Mouse (Mus musculus) neural tube, embryonic 10.5 days (tissue): ENCODE results near the gene Tnni1.

Experiments used
- DNase-seq: peaks from one replicate; pipeline ENCODE4 v3.0.0-alpha.2; 2017; ENCODE audit warnings: low spot score; ENCODE audit errors: extremely low spot score

Gene Tnni1

DNA sequence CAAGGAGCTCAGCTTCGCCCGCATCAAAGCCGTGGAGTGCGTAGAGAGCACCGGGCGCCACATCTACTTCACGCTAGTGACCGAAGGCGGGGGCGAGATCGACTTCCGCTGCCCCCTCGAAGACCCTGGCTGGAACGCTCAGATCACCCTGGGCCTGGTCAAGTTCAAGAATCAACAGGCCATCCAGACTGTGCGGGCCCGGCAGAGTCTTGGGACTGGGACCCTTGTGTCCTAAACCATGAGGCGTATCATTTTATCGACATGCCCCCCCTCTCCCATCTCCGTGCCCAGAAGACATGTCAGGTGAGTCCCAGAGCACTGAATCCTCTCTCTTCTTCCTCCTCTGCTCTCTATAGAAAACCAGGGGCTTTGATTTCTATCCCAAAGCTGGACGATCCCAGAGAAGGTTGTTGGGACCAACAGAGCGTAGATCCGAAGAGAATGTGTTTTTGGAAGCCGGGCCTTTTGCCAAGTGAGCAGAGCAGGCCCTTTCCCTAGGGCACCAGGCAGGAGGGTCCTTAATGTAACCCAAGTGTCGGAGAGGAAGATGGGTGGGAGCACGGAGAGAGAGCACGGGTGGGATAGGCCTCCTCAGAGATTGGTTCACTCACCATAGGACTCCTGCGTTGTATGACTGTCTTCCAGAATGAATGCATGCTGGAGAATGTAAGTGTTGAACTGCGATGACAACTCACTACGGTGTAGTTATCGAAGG is 12.5 kb upstream of the Tnni1 start:
- DNase-seq: peak; percentile 19

DNA sequence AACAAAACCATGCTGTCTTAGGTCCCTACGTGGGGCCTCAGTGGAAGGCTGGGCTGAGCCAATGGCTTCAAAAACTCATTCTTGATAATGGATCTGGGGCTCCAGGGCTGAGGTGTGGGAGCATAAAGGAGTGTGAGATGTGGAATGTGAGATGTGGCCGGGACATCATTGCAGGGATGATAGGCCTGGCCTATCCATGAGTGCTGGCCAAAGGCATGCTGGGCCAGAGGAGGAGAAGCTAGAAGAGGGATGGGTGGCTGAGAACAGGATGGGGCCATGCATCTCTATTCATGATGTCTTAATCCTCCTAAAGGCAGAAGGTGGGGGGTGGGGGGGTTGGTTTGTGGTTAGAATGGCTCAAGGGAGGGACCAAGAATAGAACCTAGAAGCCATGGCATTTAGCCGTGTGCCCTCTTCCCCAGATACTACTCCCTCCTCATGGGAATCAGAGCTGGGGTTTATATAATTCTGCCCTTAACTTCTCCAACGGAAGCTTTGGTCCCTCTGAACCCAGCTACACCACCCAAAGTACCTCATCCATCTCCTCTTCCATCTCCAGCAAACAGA is 11.8 kb upstream of the Tnni1 start:
- no peak for DNase-seq

DNA sequence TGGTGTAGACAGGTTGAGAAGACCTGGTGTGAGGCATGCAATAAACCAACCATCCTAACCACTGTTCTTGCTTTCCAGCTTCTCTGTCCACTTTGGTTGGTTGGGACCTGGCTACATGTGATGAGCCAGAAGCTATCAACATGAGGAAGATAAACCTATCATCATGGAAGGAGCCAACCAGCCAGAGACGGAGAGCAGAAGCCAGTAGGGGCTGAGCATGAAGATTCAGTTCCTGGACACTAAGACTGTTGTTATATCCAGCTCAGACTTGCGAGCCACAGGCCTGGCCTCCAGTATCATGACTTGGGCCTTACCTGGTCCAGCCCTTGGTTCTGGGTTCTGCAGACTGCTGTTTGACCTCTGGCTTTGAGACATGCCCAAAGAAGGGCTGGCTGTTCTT is 10.8 kb upstream of the Tnni1 start:
- no peak for DNase-seq

DNA sequence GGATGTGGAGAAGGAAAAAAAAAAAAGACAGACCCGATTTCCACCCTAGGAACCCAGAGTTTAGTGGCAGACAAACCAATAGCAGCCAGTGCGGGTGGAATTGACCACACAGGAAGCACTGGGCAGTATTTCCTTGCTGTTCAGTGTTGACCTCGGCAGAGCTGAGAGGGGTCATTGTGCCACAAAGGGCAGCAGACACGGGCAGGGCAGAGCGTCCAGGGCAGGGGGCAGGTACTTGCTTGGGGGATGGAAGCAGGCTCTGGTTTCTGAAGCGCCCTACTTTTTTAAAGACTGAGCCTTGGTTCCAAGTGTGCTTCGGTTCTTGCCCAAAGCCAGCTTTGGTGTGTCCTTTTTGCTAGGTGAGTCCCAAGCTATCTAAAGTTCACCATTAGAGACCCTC is 9.0 kb upstream of the Tnni1 start:
- DNase-seq: no peak

DNA sequence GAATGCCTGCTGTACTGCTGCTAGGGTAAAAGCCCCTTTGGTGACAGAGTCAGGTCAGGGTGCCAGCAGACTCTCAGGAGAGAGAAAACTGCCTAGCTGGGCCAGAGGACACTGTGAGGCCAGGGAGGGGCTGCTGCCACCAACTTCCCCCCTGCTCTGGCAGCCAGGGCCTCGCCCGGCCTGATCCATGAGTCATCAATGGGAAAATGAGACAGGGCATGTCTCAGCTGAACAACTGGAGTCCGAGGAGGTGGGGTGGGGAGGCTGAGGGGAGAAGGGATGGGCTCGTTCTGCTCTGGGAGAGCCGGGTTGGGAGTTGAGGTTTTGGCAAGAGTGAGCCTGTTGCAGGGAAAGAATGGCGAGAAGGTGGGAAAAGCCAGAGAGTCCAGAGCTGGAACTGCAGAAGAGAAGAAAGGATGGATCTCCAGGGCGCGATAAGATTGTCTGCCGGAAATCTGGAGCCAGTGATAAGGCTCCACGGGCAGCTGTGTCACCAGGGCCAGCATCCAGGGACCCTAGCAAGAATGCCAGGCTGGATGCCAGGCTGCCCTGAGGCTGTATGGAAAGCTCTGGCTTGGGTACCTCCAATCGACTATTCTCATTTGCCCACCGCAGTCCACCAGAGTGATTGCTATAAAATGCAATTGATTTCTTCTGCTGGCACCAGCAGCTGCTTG is 8.2 kb upstream of the Tnni1 start:
- no peak for DNase-seq

DNA sequence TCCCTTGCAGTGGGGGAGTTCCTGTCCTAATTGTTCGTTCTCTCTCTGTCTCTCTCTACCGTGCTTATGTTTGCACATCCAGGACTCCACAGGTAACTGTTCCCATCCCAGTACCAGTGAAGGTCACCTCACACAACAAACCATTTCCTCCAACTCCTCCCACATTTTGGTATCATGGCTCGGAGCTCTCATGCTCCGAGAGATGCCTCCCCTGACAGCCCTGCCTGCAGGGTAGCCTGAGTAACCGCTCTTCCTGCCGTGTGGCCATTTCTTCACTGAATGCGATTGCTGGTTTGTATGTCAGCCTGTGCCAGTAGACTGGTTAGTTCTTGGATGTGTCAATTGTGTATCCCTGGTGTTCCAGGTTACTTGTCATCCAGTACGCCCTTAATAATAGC is 7.7 kb upstream of the Tnni1 start:
- DNase-seq: no peak

DNA sequence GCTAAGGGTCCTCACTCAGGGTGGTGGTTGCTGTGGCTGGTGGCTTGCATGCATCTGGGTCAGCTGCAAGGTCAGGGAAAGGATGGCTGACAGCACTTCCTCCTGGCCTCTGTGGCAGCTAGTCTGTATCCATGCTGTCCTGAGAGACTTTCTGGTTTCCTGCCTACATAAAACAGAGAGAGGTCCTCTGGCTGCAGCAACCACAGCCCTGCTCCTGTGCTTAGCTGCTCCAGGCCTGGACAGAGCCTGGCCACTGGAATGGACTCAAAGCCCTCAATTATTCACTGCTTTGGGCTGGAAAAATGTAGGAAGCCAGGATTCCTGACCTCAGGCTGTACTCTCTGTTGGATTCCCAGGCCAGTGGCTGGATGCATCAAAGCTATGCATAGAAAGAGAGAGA is 2.6 kb upstream of the Tnni1 start:
- DNase-seq: no peak

DNA sequence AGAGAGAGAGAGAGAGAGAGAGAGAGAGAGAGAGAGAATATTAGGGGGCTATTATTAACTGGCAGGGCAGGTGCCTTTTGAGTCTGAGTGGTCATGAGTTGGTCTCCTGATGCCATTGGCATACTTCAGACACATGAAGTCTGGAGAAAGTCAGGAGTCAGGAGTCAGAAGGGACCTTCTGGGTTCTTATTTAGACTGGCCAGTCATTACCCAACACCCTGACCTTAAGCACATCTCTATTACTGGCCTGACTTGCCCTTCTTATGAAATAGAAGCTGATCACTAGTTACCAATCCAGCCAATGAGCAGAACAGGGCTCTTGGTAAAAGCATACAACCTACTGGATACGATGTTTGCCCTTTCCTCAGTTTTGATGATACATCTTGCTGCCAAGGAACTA is 2.2 kb upstream of the Tnni1 start:
- no peak for DNase-seq

DNA sequence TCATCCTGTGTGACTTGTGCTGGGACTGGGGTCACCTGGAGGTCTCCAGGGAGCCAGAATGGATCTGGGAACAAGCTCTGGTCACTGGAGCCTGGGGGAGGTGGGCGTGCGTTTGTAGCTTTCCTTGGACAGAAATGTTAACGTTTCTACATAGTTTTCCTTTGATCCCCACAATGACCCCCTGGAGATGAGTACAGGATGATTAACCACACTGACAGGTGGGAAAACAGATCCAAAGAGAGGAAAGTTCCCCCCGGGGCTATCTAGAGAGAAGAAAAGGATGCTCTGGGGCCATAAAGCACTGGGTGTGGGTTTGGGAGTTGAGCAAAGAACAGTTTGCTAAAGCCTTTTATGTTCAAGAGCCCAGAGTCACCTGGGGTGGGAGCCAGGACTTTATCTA is 1.4 kb downstream of the Tnni1 start:
- DNase-seq: no peak

DNA sequence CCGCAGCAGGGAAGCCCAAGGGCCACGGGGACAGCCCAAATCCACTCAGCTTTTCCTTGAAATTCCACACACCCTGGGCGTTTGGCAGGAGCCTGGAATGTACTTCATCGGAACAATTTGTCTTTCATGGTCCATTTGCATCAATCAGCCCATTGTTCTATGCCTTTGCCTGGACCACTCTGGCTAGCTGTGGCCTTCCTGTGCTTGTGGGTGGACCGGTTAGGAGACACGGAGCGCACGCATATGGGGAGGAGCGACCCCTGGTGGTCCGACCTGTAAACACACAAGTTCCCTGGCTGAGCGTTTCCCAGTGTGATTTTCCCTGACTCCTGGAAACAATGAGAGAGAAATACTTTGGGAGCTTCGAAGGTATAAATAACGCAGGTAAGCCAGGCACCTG is 2.0 kb downstream of the Tnni1 start:
- peak; percentile 84 for DNase-seq

DNA sequence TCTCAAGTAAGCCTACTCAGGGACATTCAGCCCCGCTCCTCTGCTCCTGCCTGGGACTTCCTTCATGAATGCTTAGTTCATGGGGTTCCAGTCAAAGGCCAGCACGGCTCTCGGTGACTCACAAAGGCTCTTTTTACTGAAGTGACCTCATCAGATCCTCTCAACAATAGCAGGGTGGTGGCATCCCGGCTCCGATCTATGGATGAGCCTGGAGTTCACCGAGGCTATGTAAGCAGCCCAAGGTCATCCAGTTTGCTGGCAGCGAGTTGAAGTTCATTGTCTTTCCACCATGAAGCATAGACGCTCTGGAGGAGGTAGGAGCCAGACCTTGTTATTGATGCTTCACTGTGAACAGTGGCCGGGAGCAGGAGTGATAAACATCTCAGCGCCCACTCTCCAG is 3.6 kb downstream of the Tnni1 start:
- DNase-seq: no peak

DNA sequence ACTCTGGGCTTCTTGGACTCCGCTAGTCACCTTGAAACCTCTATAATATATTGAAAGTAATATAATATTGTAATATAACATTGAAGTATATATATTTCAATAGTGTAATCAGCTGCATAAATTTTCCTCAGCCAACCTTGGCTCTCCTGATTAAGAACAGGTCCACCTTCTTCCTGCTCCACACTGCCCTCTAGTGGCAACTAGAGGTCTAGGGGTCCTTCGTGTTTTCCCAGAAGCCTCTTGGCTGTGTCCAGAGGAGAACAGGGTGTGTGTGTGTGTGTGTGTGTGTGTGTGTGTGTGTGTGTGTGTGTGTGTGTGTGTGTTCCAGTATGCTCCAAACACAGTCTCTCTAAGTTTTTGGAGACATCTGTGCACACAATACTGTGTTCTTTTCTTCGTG is 8.6 kb downstream of the Tnni1 start:
- peak; percentile 83 for DNase-seq

DNA sequence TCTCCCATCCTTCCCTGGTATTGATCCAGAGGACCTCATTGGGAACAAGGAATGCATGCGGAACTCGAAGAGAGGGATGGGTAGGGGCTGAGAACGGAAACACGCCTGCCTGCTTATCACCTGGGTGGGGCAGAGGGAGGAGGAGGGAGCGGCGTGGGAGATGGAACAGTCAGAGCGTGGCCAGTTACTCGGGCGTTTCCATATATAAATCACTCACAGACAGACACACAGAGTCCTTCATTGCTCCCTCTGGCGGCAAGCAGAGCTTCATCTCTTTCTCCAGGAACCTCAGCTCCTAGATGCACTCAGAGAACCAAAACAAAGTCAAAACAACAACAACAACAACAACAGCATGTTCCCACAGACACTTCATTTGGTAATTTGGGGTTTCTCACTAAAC is 9.5 kb downstream of the Tnni1 start:
- no peak for DNase-seq

DNA sequence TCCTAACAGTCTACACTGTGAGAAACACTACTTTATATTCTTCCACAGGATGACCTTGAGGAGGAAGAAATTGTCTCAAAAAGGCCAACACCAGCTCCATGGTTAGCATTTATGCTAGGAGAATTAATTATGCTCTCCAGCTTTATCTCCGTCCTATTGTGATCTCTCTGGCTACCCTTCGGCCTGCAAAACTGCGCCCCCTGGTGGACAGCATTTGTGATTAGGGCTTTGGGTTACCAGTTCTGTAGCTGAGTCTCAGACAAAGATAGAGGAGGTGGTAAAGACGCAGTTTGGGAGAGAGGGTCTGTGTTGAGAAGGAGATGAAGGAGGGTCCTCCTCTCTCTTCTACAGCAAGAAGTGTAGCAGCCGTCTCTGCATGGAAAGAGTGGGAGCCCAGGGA is 10.6 kb downstream of the Tnni1 start:
- DNase-seq: peak; percentile 87

DNA sequence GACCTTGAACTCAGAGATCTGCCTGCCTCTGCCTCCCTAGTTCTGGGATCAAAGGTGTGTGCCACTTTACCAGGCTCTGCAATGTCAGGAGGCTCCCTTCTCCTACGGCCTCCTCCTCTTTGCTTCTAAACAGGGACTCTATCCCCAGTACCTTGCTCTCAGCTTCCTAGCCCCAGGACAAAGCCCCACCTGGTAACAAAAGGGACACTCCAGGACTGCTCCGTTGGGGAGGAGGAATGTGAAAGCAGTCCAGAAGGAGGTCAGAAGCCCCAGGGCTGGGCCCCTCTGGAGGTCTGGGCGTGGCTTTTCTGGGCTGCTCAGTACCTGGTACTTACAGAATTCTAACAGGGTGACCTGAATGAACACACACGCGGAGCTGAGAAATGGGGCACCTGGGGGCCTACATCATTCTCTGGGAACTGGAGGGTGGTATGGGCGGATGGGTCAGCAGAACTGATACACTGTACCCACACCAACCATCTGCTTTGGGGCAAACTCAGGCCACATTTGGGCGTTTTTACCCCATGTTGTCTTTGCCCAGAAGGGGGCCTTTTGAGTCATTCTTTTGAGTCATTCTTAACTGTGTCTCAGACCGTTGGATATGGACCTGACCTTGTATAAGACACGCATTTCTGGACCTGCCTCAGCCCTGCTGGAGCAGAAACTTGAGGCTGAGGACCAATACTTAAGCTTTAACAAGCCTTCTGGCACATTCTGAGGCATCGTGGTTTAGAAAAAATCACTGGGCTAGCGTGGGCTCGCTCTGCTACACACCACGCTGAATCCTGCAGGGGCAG is 13.1 kb downstream of the Tnni1 start:
- DNase-seq: no peak

DNA sequence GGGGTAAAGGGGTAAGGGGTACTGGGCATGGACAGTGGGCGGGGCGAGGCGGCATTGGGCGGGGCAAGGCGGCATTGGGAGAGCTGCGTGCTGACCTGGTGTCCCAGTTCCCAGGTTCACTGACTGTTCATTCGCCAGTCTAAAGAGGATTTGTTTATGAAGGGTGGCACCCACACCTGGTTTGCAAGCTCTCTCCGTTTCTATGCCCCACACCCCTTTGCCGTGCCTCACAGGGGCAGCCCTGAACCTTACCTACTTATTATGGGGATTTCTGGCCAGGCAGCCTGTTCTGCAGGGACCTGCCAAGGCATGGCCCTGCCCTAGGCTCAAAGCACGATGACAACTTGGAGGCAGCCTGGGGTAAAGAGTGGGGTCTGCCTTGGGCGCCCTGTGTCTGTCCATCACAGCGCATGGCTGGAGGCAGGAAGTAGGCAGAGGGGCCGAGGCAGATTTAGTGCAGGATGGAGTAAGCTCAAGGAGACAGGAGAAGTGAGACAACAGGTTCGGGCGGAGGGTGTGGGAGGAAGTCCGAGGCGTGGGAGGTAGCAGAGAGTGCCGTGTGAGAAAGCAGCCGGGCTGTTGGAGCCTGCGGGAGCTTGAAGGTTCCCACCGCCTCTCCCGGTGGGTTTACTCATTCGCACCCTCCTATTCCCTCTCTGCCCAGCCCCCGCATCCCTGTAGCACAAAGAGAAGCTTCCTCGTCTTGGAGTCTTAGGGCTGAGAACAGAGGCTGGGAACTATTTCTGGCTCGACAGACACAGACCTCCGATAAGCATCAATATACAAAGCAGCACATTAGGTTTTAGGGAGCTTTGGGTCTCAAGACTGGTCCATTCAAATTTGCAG is 14.4 kb downstream of the Tnni1 start:
- peak; percentile 45 for DNase-seq

DNA sequence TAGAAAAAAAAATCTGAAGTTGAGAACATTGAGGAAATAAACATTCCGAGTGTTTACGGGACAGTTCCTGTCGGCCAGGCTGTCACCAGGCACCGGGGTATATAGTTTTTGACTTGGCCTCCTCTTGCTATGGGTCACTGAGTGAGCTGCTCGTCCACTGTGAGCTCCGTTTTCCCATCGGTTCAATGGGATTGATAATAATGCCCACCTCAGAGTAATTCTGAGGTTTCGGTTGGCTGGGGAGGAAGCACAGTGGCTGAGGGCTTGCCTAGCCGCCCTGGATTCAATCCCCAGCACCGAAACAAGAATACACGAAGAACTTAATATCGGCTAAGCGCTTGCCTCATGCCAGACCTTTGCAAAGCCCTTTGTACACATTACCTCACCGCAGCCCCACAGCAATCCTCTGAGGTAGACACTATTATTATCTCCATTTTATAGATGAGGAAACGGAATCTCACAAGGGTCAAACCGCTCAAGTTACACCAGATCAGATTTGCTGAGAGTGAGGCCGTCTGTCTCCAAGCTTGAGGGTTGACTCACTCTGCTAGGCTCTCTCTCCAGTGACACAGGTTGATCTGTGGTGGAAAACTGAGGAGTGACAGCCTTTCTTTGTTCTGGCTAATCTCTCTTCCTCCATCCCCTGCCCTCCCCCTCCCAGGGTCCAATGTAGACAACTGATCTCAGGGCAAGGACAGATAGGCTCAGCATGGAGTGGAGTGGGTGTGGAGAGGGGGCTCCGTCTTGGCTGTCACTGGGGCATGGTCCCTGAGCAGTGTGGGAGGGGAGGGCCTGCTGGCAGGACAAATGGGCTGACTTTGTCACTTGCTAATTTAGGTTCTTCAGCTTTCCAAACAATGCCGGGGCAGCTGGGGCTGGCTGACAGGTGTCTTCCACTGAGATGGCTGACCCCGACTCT is 15.2 kb downstream of the Tnni1 start:
- no peak for DNase-seq

DNA sequence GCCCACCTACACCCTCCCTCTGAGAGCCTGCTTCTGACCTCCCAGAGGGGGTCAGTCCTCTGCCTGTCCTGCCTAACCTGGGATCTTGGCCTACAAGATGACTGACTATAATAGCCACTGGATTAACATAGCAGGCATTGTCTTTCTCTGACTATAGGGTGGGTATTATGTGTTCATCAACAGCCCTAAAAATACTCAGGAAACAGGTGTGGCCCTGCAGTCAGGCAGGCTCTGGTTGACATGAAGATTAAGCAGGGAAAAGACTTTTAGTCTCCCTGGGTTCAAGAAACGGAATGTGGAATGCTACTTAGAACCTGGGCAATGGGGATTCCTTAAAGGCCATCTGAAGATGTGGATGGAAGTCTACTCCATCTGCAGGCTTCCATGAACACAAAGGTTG is 19.3 kb downstream of the Tnni1 start:
- DNase-seq: no peak

DNA sequence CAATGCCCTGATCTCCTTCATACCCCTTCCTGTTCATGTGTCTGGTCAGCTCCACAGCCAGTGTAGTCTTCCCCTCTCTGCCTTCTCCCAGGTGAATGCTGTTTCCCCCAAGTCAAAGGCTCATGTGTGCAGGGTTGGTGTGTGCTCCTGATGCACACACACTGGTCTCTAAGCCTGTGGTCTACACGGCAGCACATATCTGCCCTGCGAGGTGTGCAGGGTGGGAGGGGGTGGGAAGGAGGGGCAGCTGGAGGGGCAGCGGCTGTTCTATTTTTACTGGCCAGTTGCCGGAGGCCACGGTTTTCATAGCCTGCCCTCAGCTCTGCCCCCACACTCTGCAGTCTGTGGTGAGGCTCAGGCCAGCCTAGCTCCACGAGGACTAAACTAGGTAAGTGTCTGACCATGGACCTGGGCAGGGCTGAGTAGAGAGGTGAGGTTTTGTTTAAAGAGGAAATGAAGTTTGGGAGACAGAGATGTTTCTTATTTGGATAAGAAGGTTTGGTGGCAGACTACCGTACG is 19.9 kb downstream of the Tnni1 start:
- DNase-seq: no peak
